Mouse (Mus musculus) gastrocnemius, adult 18-20 months (tissue): ENCODE measurements around the gene Olig1. TPM values are rescaled to one million over a fixed set of nuclear protein-coding genes. Genes with fewer than 3 reads are reported as not detected.
"Not testable (repeated sequence)": the region's sequence is repeated elsewhere in the genome, so short reads cannot be mapped to it uniquely, and the experiment has no call there.

Source experiments
- DNase-seq: peaks from one replicate; pipeline ENCODE4 v3.0.0; 2021; ENCODE audit warnings: low spot score
- total RNA-seq, 2 experiments: library from RNA; stranded (reverse); gene quantifications; 2 replicates each; pipeline ENCODE4 v1.2.3; 2021

The Olig1 gene
- total RNA-seq, 2 experiments from 2014 or later = not detected

- no peak for DNase-seq
These were observed 30.5 kb upstream of the Olig1 start for GRCm38 (mm10) chr16:91239024-91239423.

GRCm38 (mm10) chr16:91246292-91246691 lies 23.3 kb upstream of the Olig1 start:
- DNase-seq = no peak

- DNase-seq = not testable (repeated sequence)
These were observed 14.0 kb upstream of the Olig1 start for GRCm38 (mm10) chr16:91255419-91256164.

- DNase-seq = no peak
These were observed 10.6 kb upstream of the Olig1 start for GRCm38 (mm10) chr16:91258956-91259355.

DNA sequence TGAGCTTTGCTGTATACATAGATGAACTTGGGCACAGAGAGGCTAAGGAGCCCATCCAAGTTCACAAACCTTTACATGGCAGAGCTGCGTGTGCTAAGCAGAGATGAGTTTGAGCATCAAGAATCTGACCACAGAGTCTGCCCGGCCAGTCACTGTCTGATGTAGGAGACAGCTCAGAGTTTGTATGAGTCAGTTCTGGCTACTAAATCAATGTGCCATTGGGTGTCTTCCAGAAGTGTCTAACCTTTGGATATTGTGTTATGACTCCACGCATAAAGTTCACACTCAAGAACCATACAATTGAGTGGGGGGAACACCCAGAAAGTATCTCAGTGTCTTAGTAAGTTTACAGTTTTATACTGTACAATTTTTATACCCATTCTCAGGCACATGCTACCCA lies 8.7 kb upstream of the Olig1 start:
- DNase-seq = no peak

DNA sequence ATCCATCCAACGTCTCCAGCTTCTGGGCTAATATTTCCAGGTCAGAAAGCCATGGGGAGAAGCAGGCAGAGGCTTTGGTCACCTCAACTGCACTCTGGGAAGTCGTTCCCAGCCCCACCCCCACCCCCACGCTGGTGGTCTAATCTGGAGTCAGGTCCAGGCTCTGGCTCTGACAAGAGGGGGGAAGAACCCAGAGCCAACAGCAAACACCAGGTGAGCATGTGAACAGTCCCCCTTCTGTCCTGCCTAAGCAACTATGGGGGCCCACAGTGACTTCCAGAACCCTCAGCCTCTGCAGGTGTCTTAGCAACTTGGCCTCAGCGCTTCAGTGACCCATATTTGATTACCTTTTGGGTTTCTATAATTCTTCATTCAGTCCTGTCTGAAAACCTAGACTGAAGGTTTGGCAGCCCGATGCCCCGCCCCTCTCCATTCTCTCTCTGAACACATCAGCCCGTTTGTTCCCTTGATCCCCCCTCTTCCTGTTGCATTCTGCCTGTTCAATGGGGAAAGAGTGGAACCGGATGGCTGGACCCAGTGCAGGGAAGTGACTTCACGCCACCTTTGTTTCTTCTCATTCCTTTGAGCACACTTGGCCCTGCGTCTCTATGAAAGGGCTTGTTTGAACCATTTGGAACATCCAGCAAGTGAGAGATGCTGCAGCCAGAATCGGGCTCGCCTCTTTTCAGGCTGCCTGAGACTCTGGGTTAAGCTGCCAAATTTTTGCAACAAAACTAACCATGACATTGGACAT lies 6.9 kb upstream of the Olig1 start:
- DNase-seq = no peak

DNA sequence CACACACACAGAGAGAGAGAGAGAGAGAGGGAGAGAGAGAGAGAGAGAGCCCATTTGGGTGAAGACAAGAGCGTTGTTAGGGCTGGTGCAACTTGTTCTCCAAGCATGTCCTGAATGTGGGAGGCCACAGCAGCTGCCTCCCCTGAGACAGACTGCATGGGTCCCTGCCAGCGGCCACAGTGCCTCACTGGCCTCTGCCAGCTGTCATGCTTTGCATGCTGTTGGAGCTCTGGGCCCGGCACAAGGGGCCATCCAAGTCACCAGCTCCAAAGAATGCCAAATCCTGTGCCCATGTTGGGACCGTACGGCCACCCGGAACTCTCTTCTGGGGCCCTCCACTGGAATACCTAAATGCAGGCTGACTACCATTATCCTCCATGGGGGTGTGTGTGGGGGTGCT lies 3.6 kb upstream of the Olig1 start:
- DNase-seq = no peak

DNA sequence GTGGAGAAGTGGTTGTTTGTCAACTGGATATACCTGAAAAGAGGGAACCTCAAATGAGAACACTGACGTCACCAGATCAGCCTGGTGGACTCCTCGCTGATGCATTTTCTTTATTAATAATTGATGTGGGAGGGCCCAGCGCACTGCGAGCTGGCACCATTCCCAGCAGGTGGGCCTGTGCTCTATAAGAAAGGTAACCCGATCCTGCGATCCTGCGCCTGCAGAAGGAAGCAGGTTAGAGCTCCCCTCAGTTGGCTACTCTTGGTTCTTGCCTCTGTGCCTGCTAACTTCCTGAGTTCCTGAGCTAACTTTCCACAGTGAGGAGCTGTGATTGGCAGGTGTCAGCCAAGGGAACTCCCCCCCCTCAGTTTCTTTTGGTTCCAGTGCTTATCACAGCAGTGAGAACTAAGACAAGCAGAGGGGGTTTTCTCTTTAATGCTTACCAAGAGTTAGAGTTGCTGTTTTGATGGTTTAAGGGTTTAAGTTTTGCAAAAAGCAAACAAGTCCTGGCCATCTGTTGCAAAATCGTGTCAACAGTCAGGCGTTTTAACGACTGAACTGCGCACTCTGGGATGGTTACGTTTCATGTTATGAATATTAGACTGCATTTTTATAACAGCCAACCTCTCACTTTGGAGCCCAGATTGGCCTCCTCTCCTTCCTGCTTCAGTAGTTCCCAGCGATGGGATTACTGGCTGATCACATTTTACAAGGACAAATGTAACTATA lies 684 bp upstream of the Olig1 start:
- no peak for DNase-seq

GRCm38 (mm10) chr16:91270212-91270971 lies 820 bp downstream of the Olig1 start:
- DNase-seq = no peak

DNA sequence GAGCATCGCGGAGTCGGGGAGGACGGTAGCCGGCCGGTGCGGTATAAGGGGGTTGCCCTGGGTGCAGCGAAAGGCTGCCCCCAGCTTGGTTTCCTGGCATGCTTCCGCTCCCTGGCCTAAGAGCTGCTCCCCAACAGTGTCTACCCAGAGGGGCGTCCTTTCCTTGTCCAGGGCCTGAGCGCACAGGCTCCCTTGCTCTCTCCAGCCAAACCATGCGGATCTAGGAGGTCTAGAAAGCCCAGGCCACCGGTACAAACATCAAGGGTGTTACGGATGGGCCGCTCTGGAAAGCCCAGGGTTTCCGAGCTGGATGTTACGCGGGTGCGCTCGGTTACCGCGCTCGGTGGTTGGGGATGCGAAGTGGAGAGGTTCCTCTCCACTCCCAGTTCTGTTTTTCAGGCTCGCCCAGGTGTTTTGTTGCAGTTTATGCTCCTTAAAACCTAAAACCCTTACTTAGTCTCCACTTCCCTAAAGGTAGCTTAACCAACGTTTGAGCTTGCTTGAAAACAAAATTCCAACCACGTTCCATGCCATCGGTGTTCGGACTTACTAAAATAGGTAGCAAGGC lies 1.5 kb downstream of the Olig1 start:
- no peak for DNase-seq

- DNase-seq = no peak
These were observed 2.1 kb downstream of the Olig1 start for GRCm38 (mm10) chr16:91271634-91272033.

GRCm38 (mm10) chr16:91280516-91280915 lies 10.9 kb downstream of the Olig1 start:
- DNase-seq = no peak

- no peak for DNase-seq
These were observed 22.5 kb downstream of the Olig1 start for GRCm38 (mm10) chr16:91292080-91292479.

- no peak for DNase-seq
These were observed 23.3 kb downstream of the Olig1 start for GRCm38 (mm10) chr16:91292719-91293333.

DNA sequence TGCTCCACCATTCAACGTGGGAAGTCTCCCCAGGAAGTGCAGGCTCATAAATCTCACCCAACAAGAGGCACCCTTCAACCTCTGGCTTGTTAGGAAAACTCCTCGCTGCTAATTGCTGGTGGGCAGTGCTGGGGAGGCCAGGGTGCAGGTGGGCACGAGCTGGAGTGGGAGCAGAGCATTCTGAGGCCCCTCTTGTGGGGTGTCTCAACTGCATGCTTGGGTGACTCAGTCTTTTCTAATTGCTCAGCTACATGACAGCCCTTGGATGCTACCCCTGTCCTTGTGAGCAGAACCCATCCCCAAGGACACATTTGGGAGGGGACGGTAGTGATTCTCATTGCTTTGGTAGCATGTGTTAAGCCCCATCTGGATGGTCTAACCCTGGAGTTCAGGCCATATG lies 28.2 kb downstream of the Olig1 start:
- DNase-seq = no peak

DNA sequence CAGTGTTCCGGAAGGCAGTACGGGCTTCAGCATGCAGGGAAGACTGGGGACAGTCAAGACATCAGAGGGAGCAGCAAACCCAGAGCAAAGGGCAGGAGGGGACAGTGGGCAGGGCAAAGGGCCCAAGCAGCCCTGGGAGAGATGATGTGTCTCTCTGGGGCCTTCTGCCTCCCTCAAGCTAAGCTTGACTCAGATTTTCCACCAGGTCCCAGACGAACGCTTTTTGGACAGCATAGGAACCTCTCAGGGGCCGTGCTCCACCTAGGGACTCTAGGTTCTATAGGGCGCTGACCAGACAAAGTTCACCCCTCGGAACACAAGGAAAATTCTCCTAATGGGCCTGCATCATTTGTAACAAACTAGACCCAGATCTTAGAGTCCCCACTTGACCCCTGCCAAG lies 29.8 kb downstream of the Olig1 start:
- DNase-seq = no peak

GRCm38 (mm10) chr16:91300641-91301441 lies 31.3 kb downstream of the Olig1 start:
- DNase-seq = no peak

DNA sequence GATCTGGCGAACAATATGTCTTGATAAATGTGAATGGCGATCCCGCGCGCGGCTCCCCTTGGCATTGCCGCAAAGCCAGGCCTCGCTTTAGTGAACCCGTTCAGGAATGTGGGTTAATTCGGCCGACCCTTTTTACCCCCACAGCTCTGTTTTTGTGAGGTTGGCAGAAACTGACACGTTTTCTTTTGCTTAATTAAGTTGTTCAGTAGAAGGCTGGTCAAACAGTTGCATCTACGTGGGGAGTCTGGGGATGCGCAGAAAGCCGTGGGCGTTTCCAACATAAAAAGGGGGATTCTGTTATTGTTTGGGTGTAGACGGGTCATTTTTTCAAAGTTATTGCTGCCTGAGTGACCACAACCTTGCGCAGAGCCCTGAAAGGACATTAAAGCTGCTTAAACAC lies 31.9 kb downstream of the Olig1 start:
- no peak for DNase-seq

GRCm38 (mm10) chr16:91303776-91304709 lies 34.5 kb downstream of the Olig1 start:
- DNase-seq = no peak
